Mouse (Mus musculus): Measurements from ENCODE around the gene Ints6. TPM values are rescaled to one million over a fixed set of nuclear protein-coding genes. Genes with fewer than 3 reads are reported as not detected.

The Ints6 gene
- polyA plus RNA-seq, 1 experiment from 2014 or later = 6.7 TPM

- H3K4me1 ChIP-seq (replicated peaks; ENCODE audit: control insufficient read depth, insufficient read depth) = no peaks in the 10 kb centered on the region
- no peaks in the 10 kb centered on the region for H3K27me3 ChIP-seq (ENCODE audit: control insufficient read depth, insufficient read depth, low read length)
- H3K4me3 ChIP-seq (ENCODE audit: low read depth, low read length) = no peak overlapping the region
- TF ChIP-seq CTCF (IDR thresholded peaks at IDR 0.05; ENCODE audit: low read depth) (no peak), EP300 (optimal IDR thresholded peaks at IDR 0.05) (no peak)
- no peak overlapping the region for H3K27ac ChIP-seq (replicated peaks)
- DNase-seq (ENCODE audit: low spot score) = no peak
- H3K4me2 ChIP-seq (replicated peaks; ENCODE audit: low read depth) = no peak overlapping the region
- H3K9ac ChIP-seq (ENCODE audit: low read length) = no peak overlapping the region
- WGBS = 50% methylated on average over 9 of the region's 9 CpGs
- ATAC-seq (ENCODE audit: low FRiP score, low TSS enrichment) = no peak
- H3K9me3 ChIP-seq (ENCODE audit: control insufficient read depth, low read length) = no peaks in the 10 kb centered on the region
- no peaks in the 10 kb centered on the region for H3K36me3 ChIP-seq (ENCODE audit: control insufficient read depth, insufficient read depth, low read length)
Observed at GRCm38 (mm10) chr14:62664976-62665673, 95.8 kb downstream of the Ints6 start.

- Histone ChIP-seq H3K9ac (ENCODE audit: low read length) (no peak within 1 kb of the TSS), H3K36me3 (ENCODE audit: control insufficient read depth, insufficient read depth, low read length) (no peaks in the 10 kb centered on the region), H3K27me3 (ENCODE audit: control insufficient read depth, insufficient read depth, low read length) (no peaks in the 10 kb centered on the region), H3K27ac (replicated peaks) (no peak within 1 kb of the TSS), H3K4me2 (replicated peaks; ENCODE audit: low read depth) (no peak within 1 kb of the TSS), H3K4me3 (ENCODE audit: low read depth, low read length) (no peak within 1 kb of the TSS), H3K4me1 (replicated peaks; ENCODE audit: control insufficient read depth, insufficient read depth) (no peaks in the 10 kb centered on the region), H3K9me3 (ENCODE audit: control insufficient read depth, low read length) (no peaks in the 10 kb centered on the region)
- ATAC-seq (ENCODE audit: low FRiP score, low TSS enrichment) (no peak), DNase-seq (ENCODE audit: low spot score) (no peak)
- TF ChIP-seq EP300 (optimal IDR thresholded peaks at IDR 0.05) (no peak), CTCF (IDR thresholded peaks at IDR 0.05; ENCODE audit: low read depth) (no peak)
- 81% methylated on average over 8 of the region's 8 CpGs for WGBS
Observed at GRCm38 (mm10) chr14:62663367-62663766, 97.6 kb downstream of the Ints6 start, which contains the start of gene Serpine3. Gene Serpine3 (plus strand): TSS chr14:62663667.

GRCm38 (mm10) chr14:62662381-62662780 lies 98.6 kb downstream of the Ints6 start:
- Histone ChIP-seq H3K9ac (ENCODE audit: low read length) (no peak overlapping the region), H3K4me2 (replicated peaks; ENCODE audit: low read depth) (no peak overlapping the region), H3K27me3 (ENCODE audit: control insufficient read depth, insufficient read depth, low read length) (no peaks in the 10 kb centered on the region), H3K36me3 (ENCODE audit: control insufficient read depth, insufficient read depth, low read length) (no peaks in the 10 kb centered on the region), H3K9me3 (ENCODE audit: control insufficient read depth, low read length) (no peaks in the 10 kb centered on the region), H3K4me3 (ENCODE audit: low read depth, low read length) (no peak overlapping the region), H3K4me1 (replicated peaks; ENCODE audit: control insufficient read depth, insufficient read depth) (no peaks in the 10 kb centered on the region), H3K27ac (replicated peaks) (no peak overlapping the region)
- TF ChIP-seq EP300 (optimal IDR thresholded peaks at IDR 0.05) = no peak
- no peak for TF ChIP-seq CTCF (IDR thresholded peaks at IDR 0.05; ENCODE audit: low read depth)
- ATAC-seq (ENCODE audit: low FRiP score, low TSS enrichment) (no peak), DNase-seq (ENCODE audit: low spot score) (no peak)
- 48% methylated on average over 6 of the region's 6 CpGs for WGBS

DNA sequence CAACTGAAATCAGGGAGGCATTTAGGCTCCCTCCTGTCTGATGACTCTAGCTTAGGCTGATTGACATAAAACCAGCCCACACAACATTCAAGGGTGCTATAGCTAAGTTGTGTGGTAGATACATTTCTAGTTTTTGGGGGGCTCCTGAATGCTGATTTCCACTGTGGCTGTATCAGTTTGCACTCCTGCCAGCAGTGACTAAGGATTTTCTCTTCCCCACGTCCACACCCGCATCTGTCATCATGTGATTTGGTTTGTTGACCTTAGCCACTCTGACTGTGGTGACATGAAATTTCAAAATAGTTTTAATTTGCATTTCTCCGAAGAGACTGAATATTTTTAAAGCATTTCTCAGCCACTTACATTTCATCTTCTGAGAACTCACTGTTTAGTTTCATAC lies 103.5 kb downstream of the Ints6 start:
- no peaks in the 10 kb centered on the region for H3K36me3 ChIP-seq (ENCODE audit: control insufficient read depth, insufficient read depth, low read length)
- 57% methylated on average over 3 of the region's 3 CpGs for WGBS
- H3K4me3 ChIP-seq (ENCODE audit: low read depth, low read length) = no peak overlapping the region
- H3K27ac ChIP-seq (replicated peaks) = no peak overlapping the region
- no peak overlapping the region for H3K9ac ChIP-seq (ENCODE audit: low read length)
- H3K9me3 ChIP-seq (ENCODE audit: control insufficient read depth, low read length) = no peaks in the 10 kb centered on the region
- TF ChIP-seq EP300 (optimal IDR thresholded peaks at IDR 0.05) (no peak), CTCF (IDR thresholded peaks at IDR 0.05; ENCODE audit: low read depth) (no peak)
- DNase-seq (ENCODE audit: low spot score) = no peak
- H3K27me3 ChIP-seq (ENCODE audit: control insufficient read depth, insufficient read depth, low read length) = no peaks in the 10 kb centered on the region
- no peak overlapping the region for H3K4me2 ChIP-seq (replicated peaks; ENCODE audit: low read depth)
- no peaks in the 10 kb centered on the region for H3K4me1 ChIP-seq (replicated peaks; ENCODE audit: control insufficient read depth, insufficient read depth)
- no peak for ATAC-seq (ENCODE audit: low FRiP score, low TSS enrichment)

GRCm38 (mm10) chr14:62655996-62656395 lies 105.0 kb downstream of the Ints6 start:
- Histone ChIP-seq H3K9ac (ENCODE audit: low read length) (no peak overlapping the region), H3K36me3 (ENCODE audit: control insufficient read depth, insufficient read depth, low read length) (no peaks in the 10 kb centered on the region), H3K4me2 (replicated peaks; ENCODE audit: low read depth) (no peak overlapping the region), H3K27me3 (ENCODE audit: control insufficient read depth, insufficient read depth, low read length) (no peaks in the 10 kb centered on the region), H3K4me3 (ENCODE audit: low read depth, low read length) (no peak overlapping the region), H3K27ac (replicated peaks) (no peak overlapping the region), H3K9me3 (ENCODE audit: control insufficient read depth, low read length) (no peaks in the 10 kb centered on the region), H3K4me1 (replicated peaks; ENCODE audit: control insufficient read depth, insufficient read depth) (no peaks in the 10 kb centered on the region)
- DNase-seq (ENCODE audit: low spot score) (no peak), ATAC-seq (ENCODE audit: low FRiP score, low TSS enrichment) (no peak)
- no peak for TF ChIP-seq CTCF (IDR thresholded peaks at IDR 0.05; ENCODE audit: low read depth)
- TF ChIP-seq EP300 (optimal IDR thresholded peaks at IDR 0.05) = no peak
- 79% methylated on average over 7 of the region's 7 CpGs for WGBS

DNA sequence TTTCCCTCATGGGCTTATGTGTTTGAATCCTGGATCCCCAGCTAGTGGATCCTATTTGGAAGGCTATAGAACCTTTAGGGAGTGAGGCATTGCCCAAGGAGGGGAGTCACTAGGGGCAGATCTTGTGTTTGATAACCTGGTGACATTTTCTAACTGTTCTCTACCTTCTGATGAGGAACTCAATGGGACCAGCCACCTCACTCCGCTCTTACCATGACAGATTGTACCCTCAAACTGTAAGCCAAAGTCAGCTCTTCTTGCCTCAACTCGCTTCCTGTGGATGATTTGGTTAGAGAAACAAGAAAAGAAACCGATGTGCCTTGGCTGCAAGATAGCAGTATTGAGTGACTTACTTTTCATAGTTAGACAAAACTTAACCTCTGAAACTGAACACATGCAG lies 109.2 kb downstream of the Ints6 start:
- H3K36me3 ChIP-seq (ENCODE audit: control insufficient read depth, insufficient read depth, low read length) = no peaks in the 10 kb centered on the region

More for the DNA sequence above, 109.2 kb downstream of the Ints6 start:
- Histone ChIP-seq H3K4me1 (replicated peaks; ENCODE audit: control insufficient read depth, insufficient read depth) (no peaks in the 10 kb centered on the region), H3K9me3 (ENCODE audit: control insufficient read depth, low read length) (no peaks in the 10 kb centered on the region), H3K9ac (ENCODE audit: low read length) (no peak overlapping the region), H3K27me3 (ENCODE audit: control insufficient read depth, insufficient read depth, low read length) (no peaks in the 10 kb centered on the region), H3K4me2 (replicated peaks; ENCODE audit: low read depth) (no peak overlapping the region), H3K27ac (replicated peaks) (no peak overlapping the region), H3K4me3 (ENCODE audit: low read depth, low read length) (no peak overlapping the region)
- 84% methylated on average over 3 of the region's 3 CpGs for WGBS
- ATAC-seq (ENCODE audit: low FRiP score, low TSS enrichment) (no peak), DNase-seq (ENCODE audit: low spot score) (no peak)
- TF ChIP-seq EP300 (optimal IDR thresholded peaks at IDR 0.05) = no peak
- no peak for TF ChIP-seq CTCF (IDR thresholded peaks at IDR 0.05; ENCODE audit: low read depth)

All from stomach, postnatal 0 days (tissue).